Mouse (Mus musculus): ENCODE data around the gene Tmem238l.

Tmem238l gene

GRCm38 (mm10) chr11:66975606-66976330 is 19.3 kb downstream of the Tmem238l start:
- no peak for DNase-seq (ENCODE audit: low spot score in 2 of 2)

GRCm38 (mm10) chr11:66981336-66982115 is 25.1 kb downstream of the Tmem238l start:
- no peak for DNase-seq (ENCODE audit: low spot score in 2 of 2)

- peak; percentile 8 to 60 for DNase-seq (ENCODE audit: low spot score in 2 of 2)
These were observed 26.4 kb downstream of the Tmem238l start for GRCm38 (mm10) chr11:66982794-66983193.

GRCm38 (mm10) chr11:66983422-66984164 is 27.2 kb downstream of the Tmem238l start:
- no peak for DNase-seq (ENCODE audit: low spot score in 2 of 2)

GRCm38 (mm10) chr11:66984165-66985135 is 28.0 kb downstream of the Tmem238l start:
- DNase-seq (ENCODE audit: low spot score in 2 of 2), result peak; percentile 52 to 81

DNA sequence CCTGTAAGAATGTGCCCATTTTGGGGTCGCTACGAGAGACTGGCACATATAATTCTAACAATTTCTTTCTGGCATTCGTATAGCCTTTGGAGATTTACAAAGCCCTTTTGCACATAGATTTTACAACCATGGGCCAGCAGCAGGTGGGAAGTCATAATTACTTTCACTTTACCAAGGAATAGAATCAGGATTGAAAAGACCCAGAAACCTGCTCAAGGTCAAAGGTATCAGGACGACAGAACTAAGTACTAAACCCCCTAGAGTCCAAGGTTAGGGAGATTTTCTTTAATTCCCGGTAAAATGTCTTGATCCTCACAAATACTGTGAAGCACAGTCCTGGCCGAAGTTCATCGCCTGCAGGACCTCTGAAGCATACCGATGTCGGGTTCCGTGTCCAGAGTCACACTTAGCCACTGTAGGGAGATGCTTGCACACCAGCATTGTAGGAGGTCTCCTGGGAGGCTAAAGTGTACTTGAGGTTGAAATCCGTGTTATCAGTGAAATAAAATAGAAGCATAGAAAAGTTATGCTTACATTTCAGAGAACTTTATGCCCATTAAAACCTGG is 28.8 kb downstream of the Tmem238l start:
- DNase-seq (ENCODE audit: low spot score in 2 of 2), result peak in 1 of 2 experiments; percentile 8

DNA sequence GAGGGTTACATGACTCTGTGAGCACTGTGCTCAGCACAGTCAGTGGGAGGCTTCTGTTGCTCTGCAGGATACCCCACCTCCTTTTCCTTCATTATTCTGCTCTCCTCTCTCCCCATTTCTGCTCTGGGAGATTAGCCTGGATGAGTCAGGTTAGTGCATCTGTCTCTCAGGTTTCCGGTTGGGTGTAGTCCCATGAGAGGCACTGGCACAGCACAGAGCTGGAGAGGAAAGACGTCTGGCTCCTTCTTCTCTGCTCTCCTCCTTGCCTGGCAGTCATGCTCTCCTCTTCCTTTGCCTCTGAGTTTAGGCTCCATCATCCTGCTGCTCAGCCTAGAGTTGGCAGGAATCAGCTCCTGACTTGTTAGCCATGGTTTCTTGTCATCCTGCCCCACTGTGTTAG is 35.7 kb downstream of the Tmem238l start:
- no peak for DNase-seq (ENCODE audit: low spot score in 2 of 2)

GRCm38 (mm10) chr11:66993674-66994073 is 37.2 kb downstream of the Tmem238l start:
- DNase-seq (ENCODE audit: low spot score in 2 of 2), result no peak

DNA sequence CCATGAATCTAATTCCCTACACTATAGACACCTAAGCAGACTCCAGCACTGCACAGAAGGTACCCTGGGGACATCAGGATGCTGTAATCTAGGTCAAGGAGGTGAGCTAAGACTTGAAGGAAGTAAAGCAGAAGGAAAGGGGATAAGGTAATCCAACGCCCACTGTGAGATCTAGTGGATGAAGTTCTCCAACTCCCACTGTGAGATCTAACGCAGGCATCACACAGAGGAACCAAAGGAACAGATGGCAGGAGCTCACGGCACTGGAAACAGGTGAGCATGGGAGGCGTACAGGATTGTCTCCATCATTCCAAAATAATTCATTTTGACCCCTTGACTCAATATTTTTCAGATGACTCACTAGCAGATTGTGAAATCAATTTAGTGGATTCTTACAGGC is 40.0 kb downstream of the Tmem238l start:
- no peak for DNase-seq (ENCODE audit: low spot score in 2 of 2)

DNA sequence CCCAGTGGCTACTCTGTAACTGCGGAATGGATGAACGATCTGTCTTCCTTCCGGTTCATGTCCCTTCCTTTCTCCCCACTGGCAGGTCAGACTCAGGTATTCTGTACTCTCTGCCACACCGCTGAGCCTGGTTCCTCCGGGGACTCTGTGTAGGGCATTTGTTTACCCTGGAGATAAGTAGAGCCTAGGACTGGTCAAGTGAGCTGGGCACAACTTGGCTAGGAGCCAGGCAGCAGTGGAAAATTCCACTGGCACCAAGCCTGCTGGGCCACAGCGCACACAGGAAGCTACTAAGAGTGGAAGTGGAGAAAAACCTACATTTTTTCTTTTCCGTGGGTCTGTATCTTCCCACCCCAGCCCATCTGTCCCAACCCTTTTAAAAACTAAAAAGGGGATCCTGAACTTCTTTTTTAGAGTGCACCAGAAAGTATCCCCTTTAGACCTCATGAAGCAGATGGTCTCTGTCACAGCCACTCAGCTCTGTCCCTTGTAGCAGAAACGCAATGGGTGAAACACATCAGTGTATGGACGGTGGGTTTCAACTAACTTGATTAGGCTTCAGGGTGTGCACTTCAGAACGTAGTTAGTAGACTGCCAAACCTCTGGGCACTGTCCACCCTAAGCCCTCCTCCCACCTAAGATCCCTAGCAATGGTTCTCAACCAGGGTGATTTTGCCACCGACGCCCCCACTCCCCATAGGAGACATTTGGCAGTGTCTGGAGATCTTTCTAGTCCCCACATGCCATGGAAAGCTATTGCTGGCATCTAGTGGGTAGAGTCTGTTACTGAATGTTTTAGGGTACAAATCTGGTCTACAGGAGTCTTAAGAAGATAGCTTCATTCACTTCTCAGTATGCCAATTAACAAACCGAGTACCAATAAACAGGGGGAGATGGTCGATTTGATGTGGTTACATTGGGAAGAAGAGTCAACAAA is 42.3 kb downstream of the Tmem238l start:
- no peak for DNase-seq (ENCODE audit: low spot score in 2 of 2)

GRCm38 (mm10) chr11:67000671-67001070 is 44.2 kb downstream of the Tmem238l start:
- DNase-seq (ENCODE audit: low spot score in 2 of 2), result no peak

DNA sequence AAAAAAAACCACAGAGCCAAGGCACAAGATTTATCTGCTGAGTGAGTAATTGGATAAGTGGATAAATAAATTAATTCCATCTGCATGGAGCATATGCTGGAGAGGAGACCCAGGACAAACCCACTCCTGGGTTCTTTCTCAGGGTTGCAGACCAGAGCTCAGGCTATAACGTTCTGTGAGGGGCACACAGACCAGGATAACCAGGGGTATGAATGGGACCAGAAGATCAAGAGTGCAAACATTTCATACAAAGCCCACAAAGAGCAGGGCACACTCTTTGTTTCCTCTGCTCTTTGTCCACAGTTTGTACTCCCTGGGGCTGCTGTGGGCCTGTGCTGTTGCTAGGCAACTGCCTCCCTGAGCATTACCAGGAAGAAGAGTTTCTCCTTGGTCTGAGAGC is 45.3 kb downstream of the Tmem238l start:
- DNase-seq (ENCODE audit: low spot score in 2 of 2), result no peak

DNA sequence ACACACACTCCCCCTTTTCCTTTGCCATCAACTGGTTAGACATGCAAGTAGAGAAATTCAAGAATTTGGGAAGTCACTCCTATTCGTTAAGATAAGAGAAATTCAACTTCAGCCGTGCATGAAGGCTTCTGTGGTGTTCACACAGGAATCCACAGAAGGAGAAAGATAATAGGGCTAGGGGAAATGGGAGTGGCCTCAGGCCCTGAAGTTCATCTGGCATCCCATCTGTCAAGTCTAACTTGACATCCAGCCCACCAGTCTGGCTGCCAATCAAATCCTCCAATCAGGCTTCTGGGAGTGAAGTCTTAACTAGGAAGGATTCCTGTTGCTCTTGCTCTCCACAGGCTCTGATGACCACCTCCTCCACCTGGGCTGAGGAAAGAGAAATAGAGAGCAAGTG is 46.5 kb downstream of the Tmem238l start:
- no peak for DNase-seq (ENCODE audit: low spot score in 2 of 2)

DNA sequence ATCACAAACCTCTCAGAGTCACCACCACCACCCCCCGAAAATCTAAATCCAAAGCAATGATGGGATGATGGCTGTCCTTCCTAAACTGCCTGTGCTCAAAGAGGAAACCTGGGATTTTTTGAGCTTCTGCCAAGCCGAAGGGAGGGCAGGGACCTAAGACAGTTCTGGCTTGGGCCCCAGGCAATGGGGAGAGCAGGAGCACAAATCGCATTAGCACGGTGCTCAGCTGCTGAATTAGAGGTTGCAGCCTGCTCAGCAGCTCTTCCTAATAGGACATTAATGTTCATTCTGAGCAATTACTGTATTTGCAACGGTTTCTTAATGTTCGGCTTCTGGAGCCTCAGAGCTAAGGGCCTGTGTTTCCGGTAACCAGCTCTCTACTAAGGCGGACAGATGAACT is 51.5 kb downstream of the Tmem238l start:
- DNase-seq (ENCODE audit: low spot score in 2 of 2), result no peak

DNA sequence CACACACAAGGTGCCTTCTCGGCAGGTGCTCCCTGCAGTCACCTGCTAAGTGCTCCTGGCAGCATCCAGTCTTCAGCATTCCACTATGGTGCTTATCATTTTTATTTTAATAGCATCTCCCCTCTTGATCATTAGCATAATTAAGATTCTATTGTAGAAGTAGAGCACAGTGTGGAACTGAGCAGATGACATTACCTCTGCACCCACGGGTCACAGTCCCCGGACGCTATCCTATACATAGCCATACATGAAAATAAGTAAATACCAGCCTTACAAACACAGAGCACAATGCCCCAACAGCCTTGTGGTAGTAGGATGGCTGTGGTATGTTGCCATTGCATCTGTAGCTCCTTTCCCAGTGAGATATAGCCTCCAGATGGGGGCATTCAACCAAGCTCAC is 52.1 kb downstream of the Tmem238l start:
- no peak for DNase-seq (ENCODE audit: low spot score in 2 of 2)

- peak in 1 of 2 experiments; percentile 20 for DNase-seq (ENCODE audit: low spot score in 2 of 2)
These were observed 54.0 kb downstream of the Tmem238l start for GRCm38 (mm10) chr11:67010430-67010829.

- no peak for DNase-seq (ENCODE audit: low spot score in 2 of 2)
These were observed 55.2 kb downstream of the Tmem238l start for GRCm38 (mm10) chr11:67011635-67012034.
